Mouse (Mus musculus): ENCODE data around the gene Zdhhc16. TPM values are rescaled to one million over a fixed set of nuclear protein-coding genes. Genes with fewer than 3 reads are reported as not detected.
A peak's percentile ranks its signal among the peaks of the same experiment; 100 is the strongest.

The Zdhhc16 gene
- polyA plus RNA-seq, 1 experiment from 2014 or later = 70.0 TPM

DNA sequence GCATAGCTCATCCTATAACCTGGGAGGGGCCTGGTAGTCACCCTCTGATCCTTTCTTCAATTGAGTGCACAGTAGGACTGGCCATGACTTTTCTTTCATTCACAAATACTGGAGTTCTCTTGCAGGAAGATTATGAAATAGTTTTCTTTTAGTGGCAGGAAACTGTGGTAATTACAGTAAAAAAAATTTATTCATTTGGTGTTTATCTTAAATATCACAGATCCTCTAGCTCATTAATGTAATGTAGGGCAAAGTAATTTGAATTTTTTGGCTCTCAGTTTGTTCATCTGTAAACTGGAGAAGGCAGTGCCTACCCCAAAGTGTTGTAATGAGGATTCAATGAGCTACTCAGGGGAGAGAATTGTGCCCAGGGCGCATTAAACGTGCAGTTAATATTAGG lies 59.7 kb downstream of the Zdhhc16 start:
- no peaks in the 10 kb centered on the region for H3K36me3 ChIP-seq (ENCODE audit: insufficient read depth, low read length)
- TF ChIP-seq CTCF (IDR thresholded peaks at IDR 0.05; ENCODE audit: low read depth) = no peak
- 69% methylated on average over 2 of the region's 2 CpGs for WGBS
- peak overlapping the region; percentile 87 for H3K27ac ChIP-seq
- no peak overlapping the region for H3K4me3 ChIP-seq (replicated peaks; ENCODE audit: low read depth, low read length)
- no peaks in the 10 kb centered on the region for H3K27me3 ChIP-seq (ENCODE audit: insufficient read depth, low read length)
- ATAC-seq (replicated peaks; ENCODE audit: low FRiP score, low read depth) = no peak
- H3K4me2 ChIP-seq (ENCODE audit: low read length) = peak overlapping the region; percentile 6; the same call in 1 of the 2 replicates
- DNase-seq (ENCODE audit: low spot score) = no peak
- no peak overlapping the region for H3K9ac ChIP-seq (ENCODE audit: low read depth, low read length)
- H3K4me1 ChIP-seq (replicated peaks; ENCODE audit: insufficient read depth, low read length) = peaks cover 32% of the 10 kb centered on the region
- H3K9me3 ChIP-seq (replicated peaks; ENCODE audit: low read length) = no peaks in the 10 kb centered on the region

- Histone ChIP-seq H3K4me3 (replicated peaks; ENCODE audit: low read depth, low read length) (no peak overlapping the region), H3K27ac (peak overlapping the region; percentile 86), H3K9me3 (replicated peaks; ENCODE audit: low read length) (no peaks in the 10 kb centered on the region), H3K27me3 (ENCODE audit: insufficient read depth, low read length) (no peaks in the 10 kb centered on the region), H3K9ac (ENCODE audit: low read depth, low read length) (no peak overlapping the region), H3K36me3 (ENCODE audit: insufficient read depth, low read length) (no peaks in the 10 kb centered on the region), H3K4me1 (replicated peaks; ENCODE audit: insufficient read depth, low read length) (peaks cover 32% of the 10 kb centered on the region), H3K4me2 (ENCODE audit: low read length) (peak overlapping the region; percentile 25)
- no peak for TF ChIP-seq CTCF (IDR thresholded peaks at IDR 0.05; ENCODE audit: low read depth)
- peak; percentile 63 for ATAC-seq (replicated peaks; ENCODE audit: low FRiP score, low read depth)
- DNase-seq (ENCODE audit: low spot score) = peak; percentile 73
- 23% methylated on average over 6 of the region's 6 CpGs for WGBS
These were observed 60.2 kb downstream of the Zdhhc16 start for GRCm38 (mm10) chr19:41993484-41993883.

Other genes starting within 250 kb of the Zdhhc16 start
- gene Slit1, start 189.8 kb upstream of the Zdhhc16 start, polyA plus RNA-seq (2015; fragmentation: Nextera tagmentation; extraction: Ambion mirVana) = 3.2 and 3.4 TPM in 2 replicates
- 9.1 and 9.5 TPM in 2 replicates for gene Arhgap19, start 131.4 kb upstream of the Zdhhc16 start, polyA plus RNA-seq (2015; fragmentation: Nextera tagmentation; extraction: Ambion mirVana)
- gene Frat1, start 103.5 kb upstream of the Zdhhc16 start, polyA plus RNA-seq (2015; fragmentation: Nextera tagmentation; extraction: Ambion mirVana) = 11.1 and 11.4 TPM in 2 replicates
- 5.8 and 7.2 TPM in 2 replicates for gene Frat2, start 85.3 kb upstream of the Zdhhc16 start, polyA plus RNA-seq (2015; fragmentation: Nextera tagmentation; extraction: Ambion mirVana)
- gene Rrp12, start 37.3 kb upstream of the Zdhhc16 start, polyA plus RNA-seq (2015; fragmentation: Nextera tagmentation; extraction: Ambion mirVana) = 7.9 and 9.3 TPM in 2 replicates
- gene Pgam1, start 21.6 kb upstream of the Zdhhc16 start, polyA plus RNA-seq (2015; fragmentation: Nextera tagmentation; extraction: Ambion mirVana) = 488 and 525 TPM in 2 replicates
- gene Exosc1, start 57 bp upstream of the Zdhhc16 start, polyA plus RNA-seq (2015; fragmentation: Nextera tagmentation; extraction: Ambion mirVana) = 69.3 and 70.2 TPM in 2 replicates
- 23.3 and 26.1 TPM in 2 replicates for gene Mms19, start 47.7 kb downstream of the Zdhhc16 start, polyA plus RNA-seq (2015; fragmentation: Nextera tagmentation; extraction: Ambion mirVana)
- gene Ubtd1, start 48.3 kb downstream of the Zdhhc16 start, polyA plus RNA-seq (2015; fragmentation: Nextera tagmentation; extraction: Ambion mirVana) = 31.8 and 36.6 TPM in 2 replicates
- gene Ankrd2, start 102.5 kb downstream of the Zdhhc16 start, polyA plus RNA-seq (2015; fragmentation: Nextera tagmentation; extraction: Ambion mirVana) = 0.11 and 0.13 TPM in 2 replicates
- 97.6 and 110 TPM in 2 replicates for gene Hoga1, start 112.1 kb downstream of the Zdhhc16 start, polyA plus RNA-seq (2015; fragmentation: Nextera tagmentation; extraction: Ambion mirVana)
- gene 4933411K16Rik, start 118.8 kb downstream of the Zdhhc16 start, polyA plus RNA-seq (2015; fragmentation: Nextera tagmentation; extraction: Ambion mirVana) = 0.34 and 0.38 TPM in 2 replicates
- 22.2 and 24.6 TPM in 2 replicates for gene Morn4, start 152.9 kb downstream of the Zdhhc16 start, polyA plus RNA-seq (2015; fragmentation: Nextera tagmentation; extraction: Ambion mirVana)
- 31.9 and 33.2 TPM in 2 replicates for gene Pi4k2a, start 157.0 kb downstream of the Zdhhc16 start, polyA plus RNA-seq (2015; fragmentation: Nextera tagmentation; extraction: Ambion mirVana)
- gene Avpi1, start 195.6 kb downstream of the Zdhhc16 start, polyA plus RNA-seq (2015; fragmentation: Nextera tagmentation; extraction: Ambion mirVana) = 37.1 and 37.9 TPM in 2 replicates
- 12.5 and 18.9 TPM in 2 replicates for gene Marveld1, start 213.9 kb downstream of the Zdhhc16 start, polyA plus RNA-seq (2015; fragmentation: Nextera tagmentation; extraction: Ambion mirVana)
- gene Zfyve27, start 230.5 kb downstream of the Zdhhc16 start, polyA plus RNA-seq (2015; fragmentation: Nextera tagmentation; extraction: Ambion mirVana) = 19.9 and 20.3 TPM in 2 replicates